Mouse (Mus musculus): Measurements from ENCODE around the gene Cd300ld5. TPM values are rescaled to one million over a fixed set of nuclear protein-coding genes. Genes with fewer than 3 reads are reported as not detected.

Gene Cd300ld5
- polyA plus RNA-seq, 1 experiment: 0.16 TPM

DNA sequence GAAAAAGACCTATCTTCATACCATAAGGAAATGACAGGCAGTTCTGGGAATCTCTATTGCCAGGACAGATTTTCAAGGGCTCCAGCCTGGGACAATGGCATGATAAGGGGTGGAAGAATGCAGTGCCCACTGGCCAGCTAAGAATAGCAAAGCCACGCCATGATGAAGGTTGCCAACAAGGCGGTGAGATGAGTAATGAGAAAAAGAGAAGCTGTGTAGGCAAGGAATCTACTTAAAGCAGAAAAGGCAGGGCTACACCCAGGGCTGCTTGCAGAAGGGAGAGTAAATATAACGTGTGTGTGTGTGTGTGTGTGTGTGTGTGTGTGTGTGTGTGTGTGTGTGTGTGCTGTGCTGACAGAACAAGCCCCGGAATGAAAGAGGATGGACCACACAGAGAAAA is 55.7 kb downstream of the Cd300ld5 start:
- Histone ChIP-seq H3K36me3 (ENCODE audit: control insufficient read depth, insufficient read depth) (no peaks in the 10 kb centered on the region), H3K4me3 (ENCODE audit: insufficient read depth, poor library complexity, severe bottlenecking) (no peak overlapping the region), H3K79me2 (ENCODE audit: control insufficient read depth, insufficient read depth) (no peaks in the 10 kb centered on the region), H3K27me3 (ENCODE audit: control insufficient read depth, insufficient read depth, insufficient read length) (no peaks in the 10 kb centered on the region), H3K79me3 (ENCODE audit: low read depth) (no peaks in the 10 kb centered on the region), H3ac (ENCODE audit: control insufficient read depth, insufficient read length, low read depth) (no peak overlapping the region)
- TF ChIP-seq MYOG (IDR thresholded peaks at IDR 0.05; ENCODE audit: control insufficient read depth, extremely low read depth, insufficient read length): no peak
- no peak for TF ChIP-seq FOSL1 (IDR thresholded peaks at IDR 0.05; ENCODE audit: insufficient read depth, low read length, poor library complexity, severe bottlenecking)
- TF ChIP-seq CTCF (IDR thresholded peaks at IDR 0.05; ENCODE audit: control insufficient read depth, insufficient read depth, insufficient read length): no peak
- TF ChIP-seq MYOD1 (IDR thresholded peaks at IDR 0.05; ENCODE audit: control insufficient read depth, insufficient read length, low read depth): no peak
- no peak for TF ChIP-seq CEBPB (IDR thresholded peaks at IDR 0.05; ENCODE audit: low read depth)
- no peak for TF ChIP-seq USF1 (IDR thresholded peaks at IDR 0.05; ENCODE audit: low read depth)
- no peak for TF ChIP-seq MAX (IDR thresholded peaks at IDR 0.05)

Other genes starting within 250 kb of the Cd300ld5 start
- 0.49 TPM for gene Btbd17, start 241.8 kb downstream of the Cd300ld5 start, polyA plus RNA-seq (2012; fragmentation: generic; extraction: Trizol)
- gene Gpr142, start 238.8 kb downstream of the Cd300ld5 start, polyA plus RNA-seq (2012; fragmentation: generic; extraction: Trizol): not detected
- 0.75 TPM for gene Gprc5c, start 186.6 kb downstream of the Cd300ld5 start, polyA plus RNA-seq (2012; fragmentation: generic; extraction: Trizol)
- gene Cd300a, start 147.7 kb downstream of the Cd300ld5 start, polyA plus RNA-seq (2012; fragmentation: generic; extraction: Trizol): 0.02 TPM
- gene Cd300lb, start 103.4 kb downstream of the Cd300ld5 start, polyA plus RNA-seq (2012; fragmentation: generic; extraction: Trizol): 0.76 TPM
- not detected for gene Cd300c, start 68.6 kb downstream of the Cd300ld5 start, polyA plus RNA-seq (2012; fragmentation: generic; extraction: Trizol)
- not detected for gene Cd300ld, start 47.8 kb downstream of the Cd300ld5 start, polyA plus RNA-seq (2012; fragmentation: generic; extraction: Trizol)
- gene Cd300c2, start 35.9 kb downstream of the Cd300ld5 start, polyA plus RNA-seq (2012; fragmentation: generic; extraction: Trizol): not detected
- not detected for gene Cd300ld2, start 21.6 kb downstream of the Cd300ld5 start, polyA plus RNA-seq (2012; fragmentation: generic; extraction: Trizol)
- gene Cd300ld4, start 10.8 kb downstream of the Cd300ld5 start, polyA plus RNA-seq (2012; fragmentation: generic; extraction: Trizol): not detected
- gene Cd300ld3, start 10.6 kb upstream of the Cd300ld5 start, polyA plus RNA-seq (2012; fragmentation: generic; extraction: Trizol): not detected
- not detected for gene Cd300e, start 24.4 kb upstream of the Cd300ld5 start, polyA plus RNA-seq (2012; fragmentation: generic; extraction: Trizol)
- gene Rab37, start 53.7 kb upstream of the Cd300ld5 start, polyA plus RNA-seq (2012; fragmentation: generic; extraction: Trizol): 0.07 TPM
- gene Cd300lf, start 96.2 kb upstream of the Cd300ld5 start, polyA plus RNA-seq (2012; fragmentation: generic; extraction: Trizol): not detected
- gene Slc9a3r1, start 125.6 kb upstream of the Cd300ld5 start, polyA plus RNA-seq (2012; fragmentation: generic; extraction: Trizol): 19.1 TPM
- gene Tmem104, start 149.7 kb upstream of the Cd300ld5 start, polyA plus RNA-seq (2012; fragmentation: generic; extraction: Trizol): 6.6 TPM
- gene Nat9, start 150.1 kb upstream of the Cd300ld5 start, polyA plus RNA-seq (2012; fragmentation: generic; extraction: Trizol): 9.1 TPM
- gene Grin2c, start 229.5 kb upstream of the Cd300ld5 start, polyA plus RNA-seq (2012; fragmentation: generic; extraction: Trizol): not detected
- 10.7 TPM for gene Fdxr, start 239.3 kb upstream of the Cd300ld5 start, polyA plus RNA-seq (2012; fragmentation: generic; extraction: Trizol)